Mouse (Mus musculus): ENCODE measurements around the gene Rab37. TPM values are rescaled to one million over a fixed set of nuclear protein-coding genes. Genes with fewer than 3 reads are reported as not detected.

Gene Rab37
- total RNA-seq, 2 experiments from 2014 or later = 1.1 to 1.9 TPM

- intact Hi-C loops (cut with DNase I) = loop anchor here (5.0 kb wide), 1 partner anchor 179 kb away; no protein-coding TSS in a partner anchor
Observed at GRCm38 (mm10) chr11:115083376-115084139, 7.7 kb upstream of the Rab37 start.

GRCm38 (mm10) chr11:115084595-115084994 is 6.6 kb upstream of the Rab37 start:
- intact Hi-C loops (cut with DNase I) = loop anchor here (5.0 kb wide), 1 partner anchor 178 kb away; no protein-coding TSS in a partner anchor
- DNase-seq (ENCODE audit: low spot score in 2 of 2) = no peak

More at GRCm38 (mm10) chr11:115083376-115084139, 7.7 kb upstream of the Rab37 start:
- DNase-seq (ENCODE audit: low spot score in 2 of 2) = peak; percentile 34 to 65

GRCm38 (mm10) chr11:115085064-115085463 is 6.2 kb upstream of the Rab37 start:
- intact Hi-C loops (cut with DNase I) = no loop called here
- no peak for DNase-seq (ENCODE audit: low spot score in 2 of 2)

- no peak for DNase-seq (ENCODE audit: low spot score in 2 of 2)
- intact Hi-C loops (cut with DNase I) = no loop called here
Observed at GRCm38 (mm10) chr11:115086213-115086612, 5.0 kb upstream of the Rab37 start.

- intact Hi-C loops (cut with DNase I) = no loop called here
- no peak for DNase-seq (ENCODE audit: low spot score in 2 of 2)
Observed at GRCm38 (mm10) chr11:115089853-115090252, 1.4 kb upstream of the Rab37 start.

- intact Hi-C loops (cut with DNase I) = no loop called here
- no peak for DNase-seq (ENCODE audit: low spot score in 2 of 2)
Observed at GRCm38 (mm10) chr11:115092140-115092539, 909 bp downstream of the Rab37 start.

GRCm38 (mm10) chr11:115098203-115098932 is 7.1 kb downstream of the Rab37 start:
- DNase-seq (ENCODE audit: low spot score in 2 of 2) = no peak
- intact Hi-C loops (cut with DNase I) = no loop called here

GRCm38 (mm10) chr11:115099241-115099840 is 8.1 kb downstream of the Rab37 start:
- DNase-seq (ENCODE audit: low spot score in 2 of 2) = no peak
- intact Hi-C loops (cut with DNase I) = no loop called here

GRCm38 (mm10) chr11:115100032-115100621 is 8.9 kb downstream of the Rab37 start:
- DNase-seq (ENCODE audit: low spot score in 2 of 2) = no peak
- intact Hi-C loops (cut with DNase I) = no loop called here

GRCm38 (mm10) chr11:115100741-115101140 is 9.5 kb downstream of the Rab37 start:
- DNase-seq (ENCODE audit: low spot score in 2 of 2) = no peak
- intact Hi-C loops (cut with DNase I) = no loop called here

- DNase-seq (ENCODE audit: low spot score in 2 of 2) = no peak
- intact Hi-C loops (cut with DNase I) = no loop called here
Observed at GRCm38 (mm10) chr11:115101615-115102051, 10.4 kb downstream of the Rab37 start.

- intact Hi-C loops (cut with DNase I) = no loop called here
- DNase-seq (ENCODE audit: low spot score in 2 of 2) = no peak
Observed at GRCm38 (mm10) chr11:115102116-115102515, 10.9 kb downstream of the Rab37 start.

GRCm38 (mm10) chr11:115103470-115104413 is 12.5 kb downstream of the Rab37 start:
- no peak for DNase-seq (ENCODE audit: low spot score in 2 of 2)

GRCm38 (mm10) chr11:115104769-115105563 is 13.7 kb downstream of the Rab37 start:
- intact Hi-C loops (cut with DNase I) = no loop called here
- DNase-seq (ENCODE audit: low spot score in 2 of 2) = no peak

More at GRCm38 (mm10) chr11:115103470-115104413, 12.5 kb downstream of the Rab37 start:
- intact Hi-C loops (cut with DNase I) = no loop called here

- intact Hi-C loops (cut with DNase I) = no loop called here
- DNase-seq (ENCODE audit: low spot score in 2 of 2) = no peak
Observed at GRCm38 (mm10) chr11:115106638-115107037, 15.4 kb downstream of the Rab37 start.

GRCm38 (mm10) chr11:115107403-115107916 is 16.2 kb downstream of the Rab37 start:
- intact Hi-C loops (cut with DNase I) = no loop called here
- no peak for DNase-seq (ENCODE audit: low spot score in 2 of 2)

GRCm38 (mm10) chr11:115108176-115108575 is 16.9 kb downstream of the Rab37 start:
- no peak for DNase-seq (ENCODE audit: low spot score in 2 of 2)
- intact Hi-C loops (cut with DNase I) = no loop called here

- intact Hi-C loops (cut with DNase I) = no loop called here
- DNase-seq (ENCODE audit: low spot score in 2 of 2) = no peak
Observed at GRCm38 (mm10) chr11:115110271-115110670, 19.0 kb downstream of the Rab37 start.

All from left cerebral cortex, postnatal 36 days (tissue).